Mouse (Mus musculus) naive thymus-derived CD4-positive, alpha-beta T cell, adult 5 months (primary cell): ENCODE data around the gene Akr1c21. TPM values are rescaled to one million over a fixed set of nuclear protein-coding genes. Genes with fewer than 3 reads are reported as not detected.

Source experiments
- polyA plus RNA-seq: library from polyadenylated mRNA; unstranded; fragments of 100-300 nt; shearing (Covaris generic); gene quantifications from one replicate; pipeline ENCODE4 v1.2.1, GENCODE M21; 2017

The Akr1c21 gene
- not detected for polyA plus RNA-seq

GRCm38 (mm10) chr13:4573871-4574270 is at the start of gene Akr1c21:
Akr1c21 (plus strand) TSS chr13:4574075.

GRCm38 (mm10) chr13:4608961-4609409 is 35.1 kb downstream of the Akr1c21 start, which contains the start of gene Akr1e1:
Akr1e1 (minus strand) TSS chr13:4609174.

Other genes with a start within 250 kb of the Akr1c21 start
- not detected for gene Akr1c6, start 139.8 kb upstream of the Akr1c21 start, polyA plus RNA-seq
- not detected for gene Akr1c20, start 50.7 kb upstream of the Akr1c21 start, polyA plus RNA-seq
- 2.1 TPM for gene Akr1e1, start 35.1 kb downstream of the Akr1c21 start, polyA plus RNA-seq